Mouse (Mus musculus) natural killer cell, adult 2 months (primary cell): ENCODE data around the gene Socs4.
"Not testable (repeated sequence)": the region's sequence is repeated elsewhere in the genome, so short reads cannot be mapped to it uniquely, and the experiment has no call there.

Experiments
- DNase-seq, 2 experiments: peaks; one replicate each; pipeline ENCODE4 v3.0.0; 2022; ENCODE audit warnings: low spot score in 2 of 2

The Socs4 gene

GRCm38 (mm10) chr14:47286215-47286614 lies 9.5 kb downstream of the Socs4 start:
- DNase-seq: no peak

DNA sequence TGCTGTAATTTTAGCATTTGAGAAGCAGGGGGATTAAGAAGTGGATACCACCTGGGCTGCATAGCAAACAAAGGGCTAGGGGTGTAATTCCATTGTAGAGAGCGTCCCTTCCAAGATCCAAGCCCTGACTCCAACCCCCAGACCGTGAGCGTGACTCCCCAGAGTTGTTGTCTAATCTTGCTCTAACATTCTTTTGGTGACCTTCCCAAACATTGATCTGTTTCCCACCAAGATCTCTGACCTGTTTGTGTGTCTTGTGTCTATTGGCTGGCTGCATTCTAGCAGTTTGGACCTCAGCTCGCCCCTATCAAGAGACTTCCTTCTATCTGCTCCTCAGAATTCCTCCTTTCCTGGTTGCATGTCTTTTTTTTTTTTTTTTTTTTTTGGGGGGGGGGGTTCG lies 10.3 kb downstream of the Socs4 start:
- DNase-seq: no peak

- no peak for DNase-seq
These were observed 15.0 kb downstream of the Socs4 start for GRCm38 (mm10) chr14:47291772-47292171.

DNA sequence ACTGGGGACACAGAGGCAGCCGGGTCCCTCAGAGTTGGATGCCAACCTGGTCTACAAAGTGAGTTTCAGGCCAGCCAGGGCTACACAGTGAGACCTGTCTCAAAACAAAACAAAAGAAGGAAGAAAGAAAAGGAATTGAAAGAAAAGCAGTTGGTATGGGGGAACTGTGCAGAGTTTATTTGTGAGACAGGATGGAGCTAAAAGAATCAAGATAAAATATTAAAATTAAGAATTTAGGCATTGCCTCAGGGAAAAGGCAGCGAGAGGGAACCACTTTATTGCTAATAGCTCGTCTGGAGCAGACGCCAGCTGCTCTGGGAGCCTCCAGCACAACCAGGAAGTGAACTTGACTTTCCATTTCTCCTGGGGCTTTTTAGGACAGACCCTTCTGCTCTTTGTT lies 17.4 kb downstream of the Socs4 start:
- DNase-seq: no peak

GRCm38 (mm10) chr14:47296232-47296631 lies 19.5 kb downstream of the Socs4 start:
- no peak for DNase-seq

- DNase-seq: peak; percentile 83 to 86
These were observed 21.2 kb downstream of the Socs4 start, which contains the start of gene Mapk1ip1l for GRCm38 (mm10) chr14:47297785-47298407. TSS of gene Mapk1ip1l (plus strand) at chr14:47298266.

GRCm38 (mm10) chr14:47298408-47298792 lies 21.7 kb downstream of the Socs4 start:
- no peak for DNase-seq

DNA sequence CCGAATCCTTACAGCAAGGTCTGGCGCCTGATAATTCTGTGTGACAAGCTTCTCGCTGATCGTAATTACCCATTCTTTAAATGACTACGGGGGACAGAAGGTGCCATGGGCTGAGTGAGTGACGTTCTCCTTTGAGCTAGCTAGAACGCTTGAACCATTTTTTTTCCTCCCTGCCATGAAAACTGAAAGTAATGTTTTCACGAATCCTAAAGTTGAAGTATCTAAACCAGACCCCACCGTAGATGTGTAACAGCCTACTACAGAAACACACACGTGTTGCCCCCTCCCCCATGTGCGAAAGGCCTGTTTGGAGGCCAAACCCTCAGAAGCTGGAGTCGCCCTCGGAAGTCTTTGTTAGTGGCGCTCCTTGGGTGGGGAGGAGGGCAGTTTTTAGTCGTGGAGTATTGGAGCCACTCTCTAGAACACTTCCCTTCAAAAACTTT lies 22.1 kb downstream of the Socs4 start:
- peak; percentile 11 to 21 for DNase-seq

DNA sequence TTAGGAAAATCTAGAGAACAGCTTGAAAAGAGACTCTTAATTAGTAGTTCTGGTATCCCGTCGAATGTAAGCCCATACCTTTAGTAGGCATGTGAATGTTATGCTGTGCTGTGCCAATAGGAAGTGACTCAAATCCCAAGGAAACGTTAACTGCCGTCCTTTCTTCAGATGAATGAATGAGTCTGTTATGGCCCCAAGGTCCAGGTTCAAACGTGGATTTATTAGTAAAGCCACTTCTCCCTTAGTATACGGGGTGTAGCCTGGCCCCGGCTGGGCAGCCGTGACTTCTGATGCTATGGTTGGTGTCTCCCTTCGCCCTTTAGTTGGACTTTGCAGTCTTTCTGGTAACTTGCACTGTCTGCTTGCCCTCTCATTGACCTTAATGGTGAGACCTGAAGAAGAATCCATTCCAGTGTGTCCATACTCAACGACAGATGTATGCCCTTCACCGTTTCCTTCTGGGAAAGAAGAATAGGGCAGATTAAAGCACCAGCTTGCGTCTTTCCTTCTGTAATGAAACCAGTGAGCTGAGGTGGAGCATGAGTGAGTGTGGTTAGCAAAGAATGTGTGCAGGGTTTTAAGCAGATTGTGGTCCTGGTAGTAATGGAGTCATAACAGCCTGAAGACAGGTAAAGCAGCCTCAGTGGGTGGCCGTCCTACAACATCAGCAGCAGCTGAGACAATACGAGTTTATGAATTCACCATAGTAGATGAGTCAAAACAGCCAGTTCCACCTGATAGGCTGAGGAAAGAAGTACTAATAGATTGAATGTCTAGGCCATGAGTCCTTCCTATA lies 26.4 kb downstream of the Socs4 start:
- no peak for DNase-seq

DNA sequence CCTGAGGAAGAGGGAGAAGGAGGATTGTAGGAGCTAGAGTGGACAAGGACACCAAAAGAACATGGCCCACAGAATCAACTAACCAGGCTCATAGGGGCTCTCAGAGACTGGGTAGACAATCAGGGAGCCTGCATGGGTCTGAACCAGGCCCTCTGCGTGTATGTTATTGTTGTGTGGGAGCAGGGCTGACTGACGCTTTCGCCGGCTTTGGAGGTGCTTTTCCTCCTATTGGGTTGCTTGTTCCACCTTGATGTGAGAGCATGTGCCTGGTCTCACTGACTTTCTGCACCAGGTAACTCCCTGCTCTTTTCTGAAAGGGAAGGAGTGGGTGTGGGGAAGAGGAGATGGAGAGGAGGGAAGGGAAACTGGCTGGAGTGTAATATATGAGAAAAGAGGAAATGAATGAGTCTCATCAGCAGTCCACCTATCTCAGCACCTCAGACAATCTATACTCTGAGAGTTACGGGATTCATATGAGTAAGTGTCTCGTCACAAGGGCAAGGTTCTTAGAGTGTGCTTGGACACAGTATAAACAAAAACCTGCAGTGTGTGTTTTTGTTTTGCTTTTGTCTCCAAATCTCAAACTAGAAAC lies 28.2 kb downstream of the Socs4 start:
- DNase-seq: no peak

- no peak for DNase-seq
These were observed 29.2 kb downstream of the Socs4 start for GRCm38 (mm10) chr14:47305933-47306332.

DNA sequence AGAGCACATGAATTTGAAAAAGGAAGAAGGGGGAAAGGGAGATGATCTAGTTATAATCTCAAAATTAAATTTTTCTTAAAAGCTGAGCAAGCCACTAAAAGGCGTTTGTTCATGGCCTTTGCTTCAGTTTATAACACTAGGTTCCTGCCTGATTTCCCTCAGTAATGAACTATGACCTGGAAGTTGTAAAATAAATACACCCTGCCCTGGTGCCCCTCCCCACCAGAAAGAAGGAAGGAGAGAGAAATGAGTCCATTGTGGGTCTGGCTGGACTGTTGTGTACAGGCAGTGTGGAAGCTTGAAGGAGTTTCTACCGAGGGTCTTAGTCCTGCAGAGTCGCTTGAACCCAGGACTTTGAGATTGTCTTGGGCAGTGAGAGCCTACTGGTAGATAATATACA lies 30.9 kb downstream of the Socs4 start:
- DNase-seq: no peak

- no peak for DNase-seq
These were observed 32.3 kb downstream of the Socs4 start for GRCm38 (mm10) chr14:47309061-47309460.

DNA sequence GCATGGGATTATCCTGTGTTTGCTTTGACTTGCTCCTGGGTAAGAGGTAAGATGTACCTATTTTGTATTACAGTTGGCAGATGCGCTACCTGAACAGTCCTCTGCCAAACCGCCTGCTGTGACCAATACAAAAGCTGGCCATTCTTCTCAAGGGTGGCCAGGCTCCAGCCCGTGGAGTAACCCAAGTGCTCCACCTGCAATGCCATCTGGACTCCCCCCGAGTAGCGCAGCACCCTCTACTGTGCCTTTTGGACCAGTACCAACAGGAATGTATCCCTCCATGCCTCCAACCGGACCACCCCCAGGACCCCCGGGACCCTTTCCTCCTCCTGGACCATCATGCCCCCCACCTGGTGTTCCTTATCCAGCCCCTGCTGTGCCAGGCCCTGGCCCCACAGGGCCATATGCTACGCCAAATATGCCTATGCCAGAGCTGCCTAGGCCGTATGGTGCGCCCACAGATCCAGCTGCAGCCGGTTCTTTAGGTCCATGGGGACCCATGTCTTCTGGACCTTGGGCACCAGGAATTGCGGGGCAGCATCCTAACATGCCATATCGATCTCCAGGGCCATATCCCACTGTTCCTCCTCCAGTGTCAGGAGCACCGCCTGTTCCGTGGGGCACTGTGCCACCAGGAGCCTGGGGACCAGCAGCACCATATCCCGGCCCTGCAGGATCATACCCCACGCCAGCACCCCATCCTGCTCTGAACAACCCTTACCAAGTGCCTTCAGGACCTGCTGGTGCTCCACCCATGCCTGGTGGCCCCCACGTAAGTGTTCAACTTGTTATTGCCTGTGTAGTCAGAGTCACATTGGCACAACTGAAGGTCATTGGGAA lies 33.8 kb downstream of the Socs4 start:
- no peak for DNase-seq

DNA sequence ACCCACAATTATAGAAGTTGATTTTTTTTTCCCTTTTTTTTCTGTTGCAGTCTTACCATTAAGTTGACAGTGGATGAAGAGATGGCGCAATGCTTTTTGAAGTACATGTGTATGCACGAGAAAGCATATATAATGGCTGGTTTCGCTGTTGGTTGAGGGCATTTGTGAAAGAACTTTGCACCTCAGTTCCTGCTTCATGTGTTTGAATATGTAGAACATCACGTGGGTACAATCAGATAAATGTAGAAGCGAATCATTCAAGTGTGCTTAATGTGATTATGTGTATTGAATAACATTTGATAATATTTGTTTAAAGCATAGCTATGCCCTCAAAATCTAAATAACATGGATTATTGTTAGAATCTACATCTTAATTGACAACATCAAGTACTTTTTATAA lies 42.6 kb downstream of the Socs4 start:
- no peak for DNase-seq

GRCm38 (mm10) chr14:47321581-47321980 lies 44.9 kb downstream of the Socs4 start:
- not testable (repeated sequence) for DNase-seq

DNA sequence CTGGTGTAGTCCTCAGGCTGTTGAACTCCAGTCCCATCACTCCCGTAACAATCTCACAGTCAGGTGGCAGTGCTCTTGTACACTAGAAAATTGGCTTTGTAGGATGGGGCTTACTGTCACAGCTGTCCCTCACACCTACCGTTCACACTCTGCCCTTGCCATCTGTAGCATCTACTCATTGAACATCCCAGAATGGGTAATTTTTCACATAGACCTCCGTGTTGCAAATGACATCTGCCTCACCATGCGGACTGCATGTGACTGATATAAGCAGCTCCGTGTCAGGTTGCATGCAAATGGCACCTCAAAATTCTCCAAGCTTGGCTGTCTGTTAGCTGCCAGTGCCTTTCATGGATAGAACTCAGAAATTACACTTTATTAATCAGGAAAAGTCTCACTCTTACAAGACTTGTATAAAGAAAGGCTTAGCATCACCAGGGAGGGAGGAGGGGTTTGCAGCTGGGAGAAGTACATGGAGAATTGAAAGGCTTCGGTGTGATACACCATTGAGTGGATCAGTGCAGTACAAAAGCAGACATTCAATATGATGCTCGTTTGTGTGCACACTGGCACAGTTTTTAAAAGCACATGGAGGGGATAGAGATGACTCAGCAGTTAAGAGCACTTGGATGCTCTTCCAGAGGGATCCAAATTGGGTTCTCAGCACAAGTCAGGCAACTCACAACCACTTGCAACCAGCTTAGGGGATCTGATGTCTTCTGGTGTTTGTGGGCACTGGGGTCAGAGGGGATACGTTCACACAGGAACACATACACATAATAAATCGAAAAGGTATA lies 49.4 kb downstream of the Socs4 start:
- no peak for DNase-seq

- DNase-seq: no peak
These were observed 50.6 kb downstream of the Socs4 start for GRCm38 (mm10) chr14:47327347-47327746.

DNA sequence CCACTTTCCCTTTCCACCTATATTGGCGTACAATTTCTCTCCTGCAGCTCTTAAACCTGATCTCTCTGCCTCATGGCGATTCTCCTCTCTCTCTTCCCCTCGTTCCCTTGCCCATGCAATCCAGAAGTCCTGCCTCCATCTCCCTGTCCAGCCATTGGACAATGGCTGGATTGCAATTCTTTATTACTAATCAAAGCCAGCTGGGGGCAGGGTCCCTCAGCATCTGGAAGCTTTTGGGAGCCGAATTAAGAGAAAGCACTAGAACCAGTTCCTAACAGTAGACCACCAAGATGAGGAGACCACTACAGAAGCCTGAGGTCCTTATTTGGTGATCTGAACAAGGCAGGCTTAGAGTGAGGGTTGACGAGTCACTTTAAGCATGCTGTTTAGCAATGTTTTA lies 55.2 kb downstream of the Socs4 start:
- no peak for DNase-seq

DNA sequence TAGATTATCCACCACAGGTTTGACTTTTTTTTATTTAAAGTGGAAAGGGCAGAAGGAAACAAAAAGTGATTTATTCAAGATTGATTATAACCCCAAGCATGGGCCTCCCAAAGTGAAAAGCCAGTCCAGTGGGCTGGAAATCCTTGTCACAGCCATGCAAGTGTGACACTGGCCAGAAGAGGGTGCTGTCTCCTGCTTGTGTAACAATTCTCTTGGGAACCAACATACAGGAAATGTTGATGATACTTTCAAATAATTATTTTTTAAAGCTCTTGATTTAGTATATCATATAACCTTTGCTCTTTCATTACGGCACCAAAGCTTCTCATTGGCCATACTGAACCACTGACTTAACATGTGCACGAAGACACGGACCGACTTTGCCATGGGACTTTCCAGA lies 58.1 kb downstream of the Socs4 start:
- DNase-seq: peak; percentile 50 to 65

DNA sequence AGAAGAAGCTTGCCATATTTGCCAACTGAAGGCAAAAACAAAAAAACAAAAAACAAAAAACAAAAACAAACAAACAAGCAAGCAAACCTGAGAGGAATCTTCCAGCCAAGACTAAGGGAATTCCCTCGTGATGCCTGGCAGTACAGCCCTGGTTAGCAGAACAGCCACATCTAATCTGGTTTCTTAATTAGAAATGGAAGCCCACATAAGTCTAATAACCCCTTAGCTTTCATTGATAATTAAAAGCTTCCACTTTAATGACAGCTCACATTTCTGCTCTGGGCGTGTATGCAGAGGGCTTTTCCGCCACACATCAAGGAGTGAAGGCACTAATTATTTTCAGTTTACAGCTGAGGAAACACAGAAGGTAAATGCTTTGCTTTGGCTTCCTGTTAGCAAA lies 58.6 kb downstream of the Socs4 start:
- no peak for DNase-seq
